Mouse (Mus musculus) liver, embryonic 14.5 days (tissue): ENCODE data around the gene Rps6ka2.

Experiments
- CTCF ChIP-seq: IDR thresholded peaks from 2 replicates; pipeline ENCODE4 v1.5.1; 2016; ENCODE audit warnings: antibody characterized with exemption, low read depth, control low read depth
- EP300 ChIP-seq: IDR thresholded peaks from 2 replicates; pipeline ENCODE4 v1.6.1; 2016; ENCODE audit warnings: antibody characterized with exemption, low read depth

DNA sequence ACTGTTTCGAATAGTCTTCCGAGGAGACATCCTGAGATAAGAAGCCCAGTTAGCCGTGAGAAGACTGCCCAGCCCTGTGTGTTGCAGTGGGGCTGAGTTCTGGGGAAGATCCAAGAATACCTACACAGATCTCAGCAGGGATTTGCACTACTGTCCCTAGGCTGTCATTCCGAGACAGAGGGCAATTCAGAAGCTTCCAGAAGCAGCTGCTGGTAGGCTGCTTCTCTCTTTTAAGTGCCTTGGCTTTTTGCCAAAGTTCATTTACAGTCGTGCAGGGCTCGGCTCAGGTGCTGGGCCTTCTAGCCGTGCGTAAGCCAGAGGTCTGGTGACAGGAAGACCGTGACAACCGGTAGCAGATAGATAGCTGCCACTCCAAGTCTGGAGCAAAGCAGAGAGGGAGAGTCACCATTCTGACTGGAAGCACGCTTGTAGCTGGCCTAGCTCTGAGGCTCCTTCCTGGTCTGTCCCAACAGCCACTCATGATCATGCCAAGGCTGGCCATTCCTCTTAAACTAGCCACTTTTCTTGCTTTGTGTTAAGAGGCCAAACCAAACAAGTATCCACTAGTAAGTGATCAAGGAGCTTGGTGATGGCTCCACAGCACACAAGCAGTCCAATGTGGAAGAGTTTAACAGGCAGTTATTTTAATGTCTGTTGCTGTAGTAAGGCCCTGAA lies 49.3 kb downstream of the Rps6ka2 start:
- TF ChIP-seq CTCF (no peak), EP300 (no peak)
